ENCODE assay signal across 32 mouse cellular contexts in the genomic region with DNA sequence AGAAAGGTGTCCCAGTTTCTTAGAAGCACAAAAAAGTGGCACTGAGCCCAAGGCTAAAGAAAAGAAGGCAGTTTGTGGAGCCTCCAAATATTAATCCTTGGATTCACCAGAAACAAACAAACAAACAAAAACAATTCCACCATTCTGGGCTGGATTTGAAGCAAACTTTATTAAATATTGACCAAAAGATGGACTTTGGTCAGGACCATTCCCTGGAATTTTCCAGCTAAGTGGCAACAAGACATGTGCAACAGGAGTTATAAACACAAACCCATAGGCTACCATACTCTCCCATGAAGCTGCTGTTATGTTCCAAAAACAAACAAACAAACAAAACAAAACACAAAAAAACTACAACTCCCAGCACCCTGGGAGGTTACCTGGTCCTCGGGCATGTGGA.
"Had no signal": no experiment of that assay in that cellular context is flagged by ENCODE, and none has a peak within 500 bp of the region (broad histone marks: within the 10 kb centered on the region; RNA-seq: fewer than 3 reads in every experiment).

No protein-coding gene starts in this region.

- H3K36me3 ChIP-seq: limb, embryonic 10.5 days; limb, embryonic 12.5 days; limb, embryonic 13.5 days; limb, embryonic 15.5 days; liver, embryonic 12.5 days; liver, embryonic 13.5 days; liver, embryonic 15.5 days; lung, embryonic 15.5 days; midbrain, embryonic 10.5 days; midbrain, embryonic 12.5 days; midbrain, embryonic 13.5 days; midbrain, embryonic 15.5 days; neural tube, embryonic 12.5 days; neural tube, embryonic 13.5 days had no signal

- H3K4me3 ChIP-seq: limb, embryonic 10.5 days; limb, embryonic 12.5 days; limb, embryonic 13.5 days; limb, embryonic 15.5 days; liver, embryonic 12.5 days; liver, embryonic 13.5 days; liver, embryonic 15.5 days; lung, embryonic 15.5 days; megakaryocyte, embryonic 14.5 days; midbrain, embryonic 10.5 days; midbrain, embryonic 12.5 days; midbrain, embryonic 13.5 days; midbrain, embryonic 15.5 days; myocyte; neural tube, embryonic 12.5 days; neural tube, embryonic 13.5 days had no signal

- H3K27me3 ChIP-seq: lung, embryonic 15.5 days; midbrain, embryonic 13.5 days; midbrain, embryonic 15.5 days; neural tube, embryonic 13.5 days had no signal

- H3K4me1 ChIP-seq: liver, embryonic 13.5 days; liver, embryonic 15.5 days; lung, embryonic 15.5 days; megakaryocyte, embryonic 14.5 days had no signal

- DNase-seq: left cerebral cortex, postnatal 4 days; liver; liver, embryonic 13.5 days; lung, adult 18-20 months; lung, adult 2 months; lung, embryonic 14.5 days; lung, postnatal 10 days; lung, postnatal 14 days; lung, postnatal 36 days; lung, postnatal 4 days; midbrain, embryonic 14.5 days had no signal

- ATAC-seq: liver, embryonic 12.5 days; lung, postnatal 0 days; midbrain, embryonic 13.5 days; midbrain, embryonic 15.5 days; midbrain, embryonic 16.5 days had no signal

- H3K9ac ChIP-seq: limb, embryonic 12.5 days; limb, embryonic 13.5 days; limb, embryonic 15.5 days; liver, embryonic 12.5 days; liver, embryonic 13.5 days; liver, embryonic 14.5 days; liver, embryonic 15.5 days; lung, embryonic 14.5 days; lung, embryonic 15.5 days; midbrain, embryonic 12.5 days; midbrain, embryonic 13.5 days; midbrain, embryonic 15.5 days; neural tube, embryonic 12.5 days; neural tube, embryonic 13.5 days had no signal

- H3K4me2 ChIP-seq: limb, embryonic 12.5 days; limb, embryonic 13.5 days; limb, embryonic 15.5 days; liver, embryonic 11.5 days; liver, embryonic 12.5 days; liver, embryonic 13.5 days; liver, embryonic 15.5 days; lung, embryonic 14.5 days; lung, embryonic 15.5 days; midbrain, embryonic 11.5 days; midbrain, embryonic 12.5 days; midbrain, embryonic 13.5 days; midbrain, embryonic 15.5 days; neural tube, embryonic 12.5 days; neural tube, embryonic 13.5 days had no signal

- H3K9me3 ChIP-seq: limb, embryonic 10.5 days; limb, embryonic 12.5 days; limb, embryonic 13.5 days; limb, embryonic 15.5 days; liver, embryonic 12.5 days; liver, embryonic 13.5 days; liver, embryonic 15.5 days; lung, embryonic 15.5 days; megakaryocyte, embryonic 14.5 days; midbrain, embryonic 10.5 days; midbrain, embryonic 12.5 days; midbrain, embryonic 13.5 days; midbrain, embryonic 15.5 days; neural tube, embryonic 12.5 days; neural tube, embryonic 13.5 days had no signal

- H3K27ac ChIP-seq: limb, embryonic 10.5 days; limb, embryonic 12.5 days; limb, embryonic 13.5 days; limb, embryonic 15.5 days; liver, embryonic 12.5 days; liver, embryonic 13.5 days; liver, embryonic 14.5 days; liver, embryonic 15.5 days; lung, embryonic 15.5 days; macrophage; midbrain, embryonic 10.5 days; midbrain, embryonic 12.5 days; midbrain, embryonic 13.5 days; midbrain, embryonic 15.5 days; neural tube, embryonic 12.5 days; neural tube, embryonic 13.5 days had no signal
